Mouse (Mus musculus) myocyte (in vitro differentiated cells): ENCODE measurements around the gene Coq9.

Source experiments
- CEBPB ChIP-seq: IDR thresholded peaks from 2 replicates; pipeline ENCODE4 v1.6.1; 2011; ENCODE audit warnings: mild to moderate bottlenecking, moderate library complexity; ENCODE audit not compliant: poor library complexity, insufficient read depth, severe bottlenecking
- E2F4 ChIP-seq: IDR thresholded peaks from one replicate; pipeline ENCODE4 v1.6.1; 2011; ENCODE audit warnings: mild to moderate bottlenecking, control low read depth, moderate library complexity; ENCODE audit not compliant: insufficient read depth
- MAX ChIP-seq: IDR thresholded peaks from one replicate; pipeline ENCODE4 v1.6.1; 2011; ENCODE audit warnings: low read depth, mild to moderate bottlenecking, control low read depth
- MYOD1 ChIP-seq, 3 experiments: IDR thresholded peaks; one replicate each; pipeline ENCODE4 v1.6.1; 2011; ENCODE audit warnings: control low read depth in 2 of 3, low read depth in 2 of 3, mild to moderate bottlenecking in 2 of 3, moderate library complexity in 1 of 3; ENCODE audit not compliant: insufficient read length in 2 of 3, control insufficient read depth in 1 of 3
- MYOG ChIP-seq, 3 experiments: IDR thresholded peaks; one replicate each; pipeline ENCODE4 v1.6.1; 2011; ENCODE audit warnings: control low read depth in 2 of 3, low read depth in 2 of 3, mild to moderate bottlenecking in 2 of 3; ENCODE audit not compliant: insufficient read length in 2 of 3, control insufficient read depth in 1 of 3, insufficient read depth in 1 of 3
- POLR2A ChIP-seq: IDR thresholded peaks from one replicate; pipeline ENCODE4 v1.6.1; 2011; ENCODE audit warnings: low read depth, mild to moderate bottlenecking, control low read depth, moderate library complexity; ENCODE audit not compliant: insufficient read length
- POLR2AphosphoS2 ChIP-seq: IDR thresholded peaks from one replicate; pipeline ENCODE4 v1.6.1; 2011; ENCODE audit warnings: low read depth, control low read depth; ENCODE audit not compliant: insufficient read length
- REST ChIP-seq: IDR thresholded peaks from one replicate; pipeline ENCODE4 v1.6.1; 2011; ENCODE audit warnings: mild to moderate bottlenecking, control low read depth, moderate library complexity; ENCODE audit not compliant: insufficient read depth, insufficient read length
- SRF ChIP-seq: IDR thresholded peaks from one replicate; pipeline ENCODE4 v1.6.1; 2011; ENCODE audit warnings: low read depth; ENCODE audit not compliant: control insufficient read depth, insufficient read length
- TCF12 ChIP-seq: IDR thresholded peaks from one replicate; pipeline ENCODE4 v1.6.1; 2011; ENCODE audit warnings: mild to moderate bottlenecking, control low read depth; ENCODE audit not compliant: poor library complexity, insufficient read depth, severe bottlenecking
- TCF3 ChIP-seq: IDR thresholded peaks from one replicate; pipeline ENCODE4 v1.6.1; 2011; ENCODE audit warnings: low read depth, control low read depth; ENCODE audit not compliant: insufficient read length
- USF1 ChIP-seq: IDR thresholded peaks from one replicate; pipeline ENCODE4 v1.6.1; 2011; ENCODE audit warnings: low read depth, mild to moderate bottlenecking, control low read depth, moderate library complexity

GRCm38 (mm10) chr8:94872576-94872975, 34.5 kb downstream of the Coq9 start:
- TF ChIP-seq POLR2A (no peak), POLR2AphosphoS2 (no peak), MAX (no peak), CEBPB (no peak), USF1 (no peak), TCF3 (no peak), MYOD1 (IDR thresholded peaks at IDR 0.05; ENCODE audit: control insufficient read depth in 1 of 3, insufficient read length in 2 of 3, low read depth in 2 of 3) (no peak), TCF12 (no peak), REST (no peak), SRF (no peak), MYOG (IDR thresholded peaks at IDR 0.05; ENCODE audit: control insufficient read depth in 1 of 3, insufficient read depth in 1 of 3, insufficient read length in 2 of 3, low read depth in 2 of 3) (no peak), E2F4 (no peak)
